Mouse (Mus musculus): ENCODE results near the gene Rasl11b. TPM values are rescaled to one million over a fixed set of nuclear protein-coding genes. Genes with fewer than 3 reads are reported as not detected.
A peak's percentile ranks its signal among the peaks of the same experiment; 100 is the strongest.

Rasl11b gene
- total and polyA plus RNA-seq, 2 experiments from 2014 or later, result 7.2 to 17.1 TPM

DNA sequence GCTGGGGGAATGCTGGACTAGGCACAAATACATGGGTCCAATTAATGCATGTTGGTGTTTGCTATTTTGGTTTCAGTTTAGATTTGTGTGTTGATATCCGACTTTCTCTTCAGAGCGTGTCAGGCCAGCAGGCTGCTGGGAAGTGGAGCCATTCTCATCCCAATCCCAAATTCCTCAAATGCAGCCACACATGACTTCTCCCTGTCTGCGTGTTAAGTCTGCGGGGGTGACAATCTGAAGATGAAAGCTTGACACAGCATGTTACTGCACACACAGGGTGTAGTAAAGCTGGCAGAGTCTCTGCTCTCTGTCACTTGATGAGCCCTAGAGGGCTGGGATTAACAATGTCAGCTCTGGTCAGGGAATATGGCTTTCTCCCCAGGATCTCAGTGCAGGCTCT is 20.0 kb downstream of the Rasl11b start:
- Histone ChIP-seq H3K4me3 (ENCODE audit: low read length) (no peak overlapping the region), H3K27ac (no peak overlapping the region), H3K27me3 (ENCODE audit: insufficient read depth, low read length) (no peaks in the 10 kb centered on the region), H3K9ac (replicated peaks; ENCODE audit: low read length) (no peak overlapping the region), H3K9me3 (ENCODE audit: low read length) (no peaks in the 10 kb centered on the region), H3K4me1 (ENCODE audit: insufficient read depth, low read length) (0 out of 2 replicates have a peak, but pooled peaks cover 3% of the 10 kb centered on the region), H3K36me3 (ENCODE audit: insufficient read depth, low read length) (no peaks in the 10 kb centered on the region), H3K4me2 (ENCODE audit: low read depth, low read length) (no peak overlapping the region)
- no peak for DNase-seq (ENCODE audit: low spot score)
- ATAC-seq, result peak; percentile 44
- no peak for TF ChIP-seq CTCF (IDR thresholded peaks at IDR 0.05; ENCODE audit: low read depth)
- WGBS, result 24% methylated on average over 4 of the region's 4 CpGs

DNA sequence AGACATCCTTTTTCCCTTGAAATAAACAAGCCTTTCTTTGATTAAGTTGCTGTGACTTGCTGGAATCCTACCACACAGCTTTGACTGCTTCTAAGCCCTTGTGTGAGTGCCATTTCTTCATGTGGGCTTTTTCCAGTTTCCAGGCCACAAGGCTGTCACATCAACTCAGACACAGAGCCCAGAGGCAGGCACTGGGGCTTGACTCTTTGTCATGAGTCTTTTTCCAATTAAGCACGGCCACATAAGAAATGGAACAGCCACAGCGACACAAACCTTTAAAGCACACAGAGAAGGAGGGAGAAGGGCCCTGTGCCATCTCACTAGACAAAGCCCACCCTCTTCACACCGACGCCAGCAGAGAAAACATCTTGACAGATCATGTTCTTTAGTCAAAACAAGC is 23.4 kb downstream of the Rasl11b start:
- no peak overlapping the region for H3K27ac ChIP-seq
- no peaks in the 10 kb centered on the region for H3K27me3 ChIP-seq (ENCODE audit: insufficient read depth, low read length)
- no peak overlapping the region for H3K9ac ChIP-seq (replicated peaks; ENCODE audit: low read length)
- WGBS, result 23% methylated on average over 4 of the region's 4 CpGs
- no peak for TF ChIP-seq CTCF (IDR thresholded peaks at IDR 0.05; ENCODE audit: low read depth)
- DNase-seq (ENCODE audit: low spot score) (no peak), ATAC-seq (peak; percentile 57; the same call in 1 of the 2 replicates)
- no peaks in the 10 kb centered on the region for H3K9me3 ChIP-seq (ENCODE audit: low read length)
- no peak overlapping the region for H3K4me3 ChIP-seq (ENCODE audit: low read length)
- H3K4me2 ChIP-seq (ENCODE audit: low read depth, low read length), result no peak overlapping the region
- no peaks in the 10 kb centered on the region for H3K36me3 ChIP-seq (ENCODE audit: insufficient read depth, low read length)
- H3K4me1 ChIP-seq (ENCODE audit: insufficient read depth, low read length), result 0 out of 2 replicates have a peak, but pooled peaks cover 3% of the 10 kb centered on the region

DNA sequence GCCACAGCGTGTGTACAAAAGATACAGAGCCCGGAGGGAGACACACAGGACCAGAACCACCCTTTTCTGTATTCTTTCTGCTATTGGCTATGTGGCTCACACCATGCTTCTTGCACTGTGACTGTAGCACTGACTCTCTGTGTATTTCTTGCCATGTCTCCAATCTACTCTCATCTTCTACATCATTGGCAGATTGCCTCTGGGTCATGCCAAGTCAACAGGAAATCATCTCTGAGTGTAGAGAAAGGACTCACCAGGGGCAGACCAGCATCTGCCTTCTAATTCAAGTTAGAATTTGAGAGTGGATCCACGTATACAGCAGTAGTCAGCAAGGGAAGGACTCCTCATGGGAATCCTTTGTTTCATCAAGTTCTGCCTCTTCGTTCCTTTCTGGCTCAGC is 27.5 kb downstream of the Rasl11b start:
- ATAC-seq, result no peak
- H3K4me3 ChIP-seq (ENCODE audit: low read length), result no peak overlapping the region
- 71% methylated on average over 4 of the region's 4 CpGs for WGBS

DNA sequence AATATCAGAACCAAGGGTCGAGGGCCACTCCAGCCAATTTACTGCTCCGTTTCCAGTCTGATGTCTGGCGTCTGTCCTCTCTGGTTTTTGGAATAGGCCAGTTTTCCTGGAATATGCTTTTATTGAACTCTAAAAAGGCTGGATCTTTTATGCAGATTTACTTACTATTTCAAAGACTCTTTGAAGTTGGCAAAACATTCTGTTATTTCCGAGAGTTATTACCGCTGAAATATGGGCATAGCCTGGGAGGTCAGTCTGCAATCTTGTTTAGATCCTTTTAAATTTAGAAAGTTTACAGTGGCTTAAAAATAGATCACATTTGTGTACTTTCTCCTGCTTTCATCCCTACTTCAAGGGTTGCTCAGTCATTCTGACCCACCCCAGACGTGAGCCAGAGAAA is 29.4 kb downstream of the Rasl11b start:
- no peaks in the 10 kb centered on the region for H3K9me3 ChIP-seq (ENCODE audit: low read length)
- no peaks in the 10 kb centered on the region for H3K27me3 ChIP-seq (ENCODE audit: insufficient read depth, low read length)
- no peak for TF ChIP-seq CTCF (IDR thresholded peaks at IDR 0.05; ENCODE audit: low read depth)
- no peak overlapping the region for H3K4me3 ChIP-seq (ENCODE audit: low read length)
- H3K4me1 ChIP-seq (ENCODE audit: insufficient read depth, low read length), result no peaks in the 10 kb centered on the region
- no peak overlapping the region for H3K27ac ChIP-seq
- H3K4me2 ChIP-seq (ENCODE audit: low read depth, low read length), result no peak overlapping the region
- DNase-seq (ENCODE audit: low spot score) (no peak), ATAC-seq (no peak)
- H3K9ac ChIP-seq (replicated peaks; ENCODE audit: low read length), result no peak overlapping the region
- WGBS, result 92% methylated on average over 6 of the region's 6 CpGs
- no peaks in the 10 kb centered on the region for H3K36me3 ChIP-seq (ENCODE audit: insufficient read depth, low read length)

More for the DNA sequence above, 27.5 kb downstream of the Rasl11b start:
- H3K27ac ChIP-seq, result no peak overlapping the region
- H3K4me2 ChIP-seq (ENCODE audit: low read depth, low read length), result no peak overlapping the region
- H3K4me1 ChIP-seq (ENCODE audit: insufficient read depth, low read length), result no peaks in the 10 kb centered on the region
- H3K9me3 ChIP-seq (ENCODE audit: low read length), result no peaks in the 10 kb centered on the region
- no peak overlapping the region for H3K9ac ChIP-seq (replicated peaks; ENCODE audit: low read length)
- H3K27me3 ChIP-seq (ENCODE audit: insufficient read depth, low read length), result no peaks in the 10 kb centered on the region
- no peak for DNase-seq (ENCODE audit: low spot score)
- no peak for TF ChIP-seq CTCF (IDR thresholded peaks at IDR 0.05; ENCODE audit: low read depth)
- H3K36me3 ChIP-seq (ENCODE audit: insufficient read depth, low read length), result no peaks in the 10 kb centered on the region

DNA sequence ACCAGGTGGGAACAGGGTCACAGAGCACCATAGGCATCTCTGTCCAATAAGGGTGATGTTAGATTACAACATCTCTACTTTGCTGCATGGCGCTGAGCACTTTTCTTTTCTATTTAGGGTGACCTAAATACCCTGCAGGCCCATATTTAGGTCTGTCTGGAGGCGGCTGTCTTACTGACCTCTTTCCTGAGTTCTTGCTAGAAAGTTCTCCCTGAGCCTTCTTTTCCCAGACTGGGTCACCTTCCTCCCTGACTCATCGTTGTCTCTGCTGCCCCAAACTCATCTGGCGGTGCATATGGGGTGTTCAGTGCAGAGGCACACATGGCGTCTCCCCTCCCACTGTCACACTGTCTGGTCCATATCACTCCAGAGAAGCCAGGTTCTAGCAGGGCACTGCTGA is 31.1 kb downstream of the Rasl11b start:
- no peak for ATAC-seq

DNA sequence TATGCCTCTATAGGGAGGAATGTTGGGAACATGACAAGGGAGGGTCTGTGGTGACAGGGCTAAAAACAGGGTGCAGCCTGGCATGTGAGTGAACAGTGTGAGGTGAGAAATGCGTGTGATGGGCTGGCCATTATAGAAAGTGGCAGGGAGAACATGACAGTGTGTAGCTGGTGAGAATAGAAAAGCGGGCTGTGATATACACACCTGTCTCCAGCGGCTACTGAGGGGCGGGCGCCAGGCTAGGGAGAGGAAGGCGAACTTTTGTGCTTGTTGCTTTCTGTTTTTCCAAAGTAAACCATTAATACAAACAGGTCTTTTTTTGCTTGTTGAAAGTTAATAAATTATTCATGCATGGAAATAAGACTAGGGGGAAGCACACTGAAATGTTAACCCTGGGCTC is 32.3 kb downstream of the Rasl11b start:
- Histone ChIP-seq H3K9ac (replicated peaks; ENCODE audit: low read length) (no peak overlapping the region), H3K27me3 (ENCODE audit: insufficient read depth, low read length) (no peaks in the 10 kb centered on the region), H3K4me2 (ENCODE audit: low read depth, low read length) (no peak overlapping the region), H3K9me3 (ENCODE audit: low read length) (no peaks in the 10 kb centered on the region), H3K4me3 (ENCODE audit: low read length) (no peak overlapping the region), H3K4me1 (ENCODE audit: insufficient read depth, low read length) (no peaks in the 10 kb centered on the region), H3K27ac (no peak overlapping the region), H3K36me3 (ENCODE audit: insufficient read depth, low read length) (no peaks in the 10 kb centered on the region)
- no peak for DNase-seq (ENCODE audit: low spot score)
- no peak for ATAC-seq
- WGBS, result 90% methylated on average over 6 of the region's 6 CpGs
- no peak for TF ChIP-seq CTCF (IDR thresholded peaks at IDR 0.05; ENCODE audit: low read depth)

More for the DNA sequence above, 31.1 kb downstream of the Rasl11b start:
- Histone ChIP-seq H3K9me3 (ENCODE audit: low read length) (no peaks in the 10 kb centered on the region), H3K36me3 (ENCODE audit: insufficient read depth, low read length) (no peaks in the 10 kb centered on the region), H3K4me1 (ENCODE audit: insufficient read depth, low read length) (no peaks in the 10 kb centered on the region), H3K27me3 (ENCODE audit: insufficient read depth, low read length) (no peaks in the 10 kb centered on the region), H3K4me3 (ENCODE audit: low read length) (no peak overlapping the region), H3K27ac (no peak overlapping the region), H3K4me2 (ENCODE audit: low read depth, low read length) (no peak overlapping the region), H3K9ac (replicated peaks; ENCODE audit: low read length) (no peak overlapping the region)
- WGBS, result 93% methylated on average over 5 of the region's 5 CpGs
- no peak for TF ChIP-seq CTCF (IDR thresholded peaks at IDR 0.05; ENCODE audit: low read depth)
- no peak for DNase-seq (ENCODE audit: low spot score)

DNA sequence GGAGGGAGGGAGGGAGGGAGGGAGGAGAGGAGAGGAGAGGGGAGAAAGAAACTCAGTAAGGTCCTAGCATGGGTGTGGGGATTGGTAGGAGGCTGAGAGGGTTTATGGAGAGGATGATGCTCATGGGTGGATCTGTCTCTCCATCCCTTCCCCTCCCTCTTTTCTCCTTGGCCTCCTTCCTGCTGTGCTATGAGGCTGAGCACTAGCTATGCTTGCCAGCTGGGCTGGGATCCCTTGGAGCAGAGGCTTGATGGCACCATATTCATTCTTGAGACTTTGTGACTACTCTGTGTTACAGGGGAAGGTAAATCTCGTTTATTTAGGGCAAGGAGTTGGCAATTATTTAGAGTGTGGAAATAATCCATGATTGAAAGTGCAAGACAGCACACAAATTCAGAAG is 33.9 kb downstream of the Rasl11b start:
- Histone ChIP-seq H3K27ac (no peak overlapping the region), H3K9ac (replicated peaks; ENCODE audit: low read length) (no peak overlapping the region), H3K36me3 (ENCODE audit: insufficient read depth, low read length) (no peaks in the 10 kb centered on the region), H3K9me3 (ENCODE audit: low read length) (no peaks in the 10 kb centered on the region), H3K4me3 (ENCODE audit: low read length) (no peak overlapping the region), H3K27me3 (ENCODE audit: insufficient read depth, low read length) (no peaks in the 10 kb centered on the region), H3K4me1 (ENCODE audit: insufficient read depth, low read length) (no peaks in the 10 kb centered on the region), H3K4me2 (ENCODE audit: low read depth, low read length) (no peak overlapping the region)
- TF ChIP-seq CTCF (IDR thresholded peaks at IDR 0.05; ENCODE audit: low read depth), result no peak
- no peak for ATAC-seq
- peak; percentile 23 for DNase-seq (ENCODE audit: low spot score)
- 33% methylated on average over 1 of the region's 1 CpGs for WGBS

All from hindbrain, postnatal 0 days (tissue).